Mouse (Mus musculus) c-Kit-positive CD71-negative TER-119-negative erythroid progenitor cells, embryonic 14.5 days (primary cell): ENCODE measurements around the gene Drg1.

ENCODE experiments used
- DNase-seq: peaks from one replicate; pipeline ENCODE4 v3.0.0-alpha.2; 2013; ENCODE audit warnings: low read depth

Gene Drg1

DNA sequence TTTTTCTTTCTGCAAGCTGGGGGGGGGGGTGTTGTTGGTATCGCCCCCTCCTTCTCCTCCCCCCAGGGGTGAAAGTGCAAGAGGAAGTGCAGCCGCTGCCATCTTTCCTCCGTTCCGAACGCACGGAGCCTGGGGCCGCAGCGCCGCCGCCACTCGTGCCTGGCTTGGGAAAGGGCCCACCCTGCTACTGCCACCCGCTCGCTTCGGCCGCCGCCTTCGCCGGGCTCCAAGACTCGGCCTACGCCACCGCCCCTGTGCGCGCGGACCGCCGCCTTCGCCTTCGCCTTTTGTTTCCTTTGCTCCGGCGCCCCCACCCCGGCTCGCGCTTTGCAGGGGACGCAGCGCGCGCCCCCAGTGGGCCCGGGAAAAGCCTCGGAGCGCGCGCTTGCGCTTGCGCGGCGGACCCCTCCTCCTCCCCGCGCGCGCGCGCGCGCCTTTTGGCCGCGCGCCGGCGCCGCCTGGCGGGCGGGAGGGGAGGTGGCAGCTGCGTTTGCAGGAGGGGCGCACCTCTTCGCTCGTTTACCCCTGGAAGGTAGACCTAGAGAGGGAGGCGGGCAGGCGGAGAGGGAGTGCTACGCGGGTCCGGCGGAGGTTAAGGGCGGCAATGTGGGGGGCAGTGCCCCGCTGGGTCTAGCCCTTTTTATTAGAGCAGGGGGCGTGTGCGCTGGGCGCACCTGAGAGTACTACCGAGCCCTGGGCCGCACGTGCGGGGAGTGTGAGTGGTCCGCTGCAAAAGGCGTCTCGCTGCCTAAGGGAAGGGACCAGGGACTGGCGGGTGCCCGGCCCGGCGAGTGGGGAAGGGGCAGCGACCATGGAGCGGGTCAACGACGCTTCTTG lies 23.8 kb upstream of the Drg1 start:
- peak; percentile 66 for DNase-seq

DNA sequence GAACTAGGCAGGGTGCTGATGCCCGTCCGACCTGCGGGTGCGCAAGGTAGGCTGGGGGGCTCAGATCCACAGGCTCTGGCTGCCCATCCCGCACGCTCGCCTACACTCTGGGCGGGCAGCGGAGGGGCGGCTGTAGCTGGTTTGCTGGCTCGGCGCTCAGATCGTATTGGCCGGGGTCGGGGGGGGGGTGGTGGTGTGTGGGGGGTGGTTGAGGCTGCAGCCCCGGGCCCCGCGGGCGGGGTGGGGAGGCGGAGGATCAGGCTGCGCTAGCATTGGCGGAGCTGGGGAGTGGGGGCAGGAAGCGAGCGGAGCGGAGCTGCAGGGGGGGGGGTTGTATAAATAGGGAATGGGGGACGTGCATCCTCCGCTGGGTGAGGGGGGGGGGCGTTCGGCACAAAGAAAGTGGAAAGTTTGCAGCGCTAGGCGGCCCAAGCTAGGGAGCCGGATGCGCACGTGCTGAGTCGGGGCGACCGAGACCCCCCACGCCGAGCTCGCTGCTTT lies 23.1 kb upstream of the Drg1 start:
- no peak for DNase-seq

DNA sequence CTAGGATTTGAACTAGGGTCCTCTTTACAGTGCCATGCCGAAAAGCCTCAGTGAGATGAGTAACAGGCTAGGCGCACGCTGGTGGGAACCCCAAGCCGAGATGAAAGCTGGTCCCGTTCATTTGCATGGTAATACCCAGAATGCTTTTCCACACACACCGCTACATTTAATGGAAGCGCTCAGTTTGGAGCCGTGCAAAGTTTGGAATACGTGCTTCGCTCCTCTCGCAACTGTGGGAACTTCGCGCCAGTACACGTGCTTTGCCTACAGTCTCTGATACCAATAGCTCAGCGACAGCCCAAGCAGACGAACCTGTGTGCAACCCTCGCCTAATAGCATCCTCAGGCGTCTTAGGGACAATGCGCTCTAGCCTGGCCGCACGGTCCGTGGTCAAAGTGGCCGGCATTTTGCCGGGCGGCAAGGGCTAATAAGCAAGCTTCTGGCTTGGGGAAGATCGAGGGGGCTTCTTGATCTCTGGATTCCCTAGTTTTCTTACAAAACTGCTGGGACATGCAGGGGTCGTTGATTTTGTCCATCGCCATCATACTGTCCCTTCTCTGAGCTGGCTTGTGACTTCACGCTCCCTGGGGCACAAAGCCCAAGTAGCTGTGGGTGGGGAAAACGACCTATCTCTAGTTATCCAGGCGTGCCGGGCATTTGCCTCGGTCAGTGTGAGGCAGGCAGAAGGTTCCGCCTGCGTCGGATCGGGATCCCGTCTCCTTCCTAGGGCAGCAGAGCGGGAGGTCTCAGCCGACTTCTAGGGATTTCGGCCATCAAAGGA lies 22.5 kb upstream of the Drg1 start, which contains the start of gene Patz1:
Gene Patz1 (plus strand): TSS at position 354 of the 781 bp plus-strand sequence.
- no peak for DNase-seq

DNA sequence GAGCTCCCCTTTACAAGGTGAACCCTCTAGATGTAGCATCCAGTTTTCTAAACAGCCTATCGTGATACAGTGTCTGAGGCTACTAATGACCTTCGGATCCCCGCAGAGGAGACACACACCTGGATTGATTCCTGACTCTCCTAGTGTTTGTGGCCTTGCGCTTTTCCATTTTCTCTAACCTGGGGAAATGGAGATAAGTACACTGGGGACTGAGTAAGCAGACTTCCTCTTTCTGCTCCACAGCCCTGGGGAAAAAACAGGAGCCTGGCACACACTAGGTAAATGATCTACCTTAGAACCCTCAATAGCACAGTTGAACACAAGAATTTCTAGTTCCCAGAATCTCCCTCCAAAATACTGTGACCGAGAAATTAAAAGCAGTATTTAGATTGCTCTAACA lies 21.7 kb upstream of the Drg1 start:
- no peak for DNase-seq

DNA sequence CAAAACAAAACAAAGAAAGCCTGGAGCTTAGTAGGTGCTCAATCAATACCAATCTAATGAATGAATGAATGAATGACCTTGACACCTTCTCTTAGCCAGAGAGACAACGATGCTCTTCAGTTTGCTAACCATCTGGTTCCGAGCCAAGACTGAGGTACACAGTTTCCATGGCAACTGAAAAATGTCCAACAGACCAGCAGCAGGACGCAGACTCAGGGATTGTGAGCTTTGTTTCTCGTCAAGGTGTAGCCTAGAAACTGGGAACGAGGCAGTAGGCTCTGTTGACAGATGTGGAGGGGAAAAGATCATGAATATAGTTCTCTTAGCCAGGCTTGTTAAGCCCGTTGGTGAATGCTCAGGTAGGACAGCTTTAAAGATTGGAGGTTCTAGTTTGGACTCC lies 20.9 kb upstream of the Drg1 start:
- DNase-seq: no peak

DNA sequence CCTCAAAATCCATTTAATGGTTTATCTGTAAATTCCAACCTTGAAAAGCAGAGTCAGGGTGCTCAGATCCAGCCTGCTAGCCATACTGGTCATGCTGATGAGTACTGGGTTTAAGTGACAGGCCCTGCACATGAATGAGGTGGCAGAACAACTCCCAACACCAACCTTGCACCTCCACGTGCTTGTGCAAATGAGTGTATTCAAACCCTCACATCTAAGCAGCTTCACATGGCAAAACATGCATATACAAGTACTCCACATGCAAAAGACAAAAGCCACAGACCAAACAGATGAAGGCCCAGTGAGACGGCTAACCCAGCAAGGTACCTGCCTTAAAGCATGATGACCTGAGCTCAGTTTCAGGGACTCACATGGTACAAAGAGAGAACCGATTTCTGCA lies 19.7 kb upstream of the Drg1 start:
- DNase-seq: no peak

DNA sequence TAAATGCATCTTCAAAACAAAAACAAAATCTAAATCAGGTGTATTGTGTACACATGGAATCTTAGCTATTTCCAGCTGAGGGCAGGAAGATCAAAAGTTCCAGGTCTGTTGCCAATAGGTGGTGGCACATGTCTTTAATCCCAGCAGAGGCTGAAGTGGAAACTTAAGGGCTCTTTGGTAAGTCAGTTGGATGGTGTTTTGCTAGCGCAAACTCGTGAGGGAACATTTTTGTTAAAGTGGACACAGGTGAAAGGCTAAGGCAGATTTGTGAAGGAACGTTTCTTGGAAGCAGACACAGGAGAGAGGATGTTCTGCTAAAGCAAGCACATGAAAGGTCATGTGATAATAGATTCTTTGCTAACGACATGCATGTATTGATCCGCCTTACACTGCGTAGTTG lies 17.4 kb upstream of the Drg1 start:
- no peak for DNase-seq

DNA sequence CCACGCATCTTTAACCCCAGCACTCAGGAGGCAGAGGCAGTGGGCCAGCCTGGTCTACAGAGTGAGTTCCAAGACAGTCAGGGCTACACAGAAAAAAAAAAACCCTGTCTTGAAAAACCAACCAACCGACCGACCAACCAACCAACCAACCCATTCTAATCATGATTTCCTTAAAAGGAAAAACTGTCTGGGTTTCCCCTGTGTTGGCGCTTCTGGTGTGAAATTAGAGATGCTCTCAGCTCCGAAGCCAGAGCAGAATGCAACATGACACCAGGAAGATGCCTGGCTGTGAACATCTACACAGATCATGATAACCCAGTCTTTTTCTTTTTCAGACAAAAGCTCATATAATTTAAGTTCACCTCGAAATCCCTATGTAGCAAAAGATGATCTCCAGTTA lies 16.7 kb upstream of the Drg1 start:
- DNase-seq: no peak

DNA sequence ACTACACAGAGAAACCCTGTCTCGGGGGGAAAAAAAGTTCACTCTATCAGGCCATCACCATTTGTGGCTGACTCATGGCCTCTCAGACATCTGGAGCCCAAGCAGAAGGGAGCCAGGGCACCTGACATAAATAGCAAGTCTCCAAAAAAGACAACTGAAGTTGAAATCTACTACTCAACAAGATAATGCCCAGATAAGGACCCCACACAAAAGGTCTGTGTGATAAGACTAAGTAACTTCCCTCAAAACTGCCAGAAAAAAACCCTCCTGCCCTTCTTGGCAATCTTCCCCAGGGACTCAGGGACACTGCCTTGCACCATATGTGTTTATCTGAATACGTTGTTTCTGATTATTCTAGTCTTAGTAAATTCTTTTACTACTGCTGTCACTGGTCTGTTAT lies 13.5 kb upstream of the Drg1 start:
- DNase-seq: no peak

DNA sequence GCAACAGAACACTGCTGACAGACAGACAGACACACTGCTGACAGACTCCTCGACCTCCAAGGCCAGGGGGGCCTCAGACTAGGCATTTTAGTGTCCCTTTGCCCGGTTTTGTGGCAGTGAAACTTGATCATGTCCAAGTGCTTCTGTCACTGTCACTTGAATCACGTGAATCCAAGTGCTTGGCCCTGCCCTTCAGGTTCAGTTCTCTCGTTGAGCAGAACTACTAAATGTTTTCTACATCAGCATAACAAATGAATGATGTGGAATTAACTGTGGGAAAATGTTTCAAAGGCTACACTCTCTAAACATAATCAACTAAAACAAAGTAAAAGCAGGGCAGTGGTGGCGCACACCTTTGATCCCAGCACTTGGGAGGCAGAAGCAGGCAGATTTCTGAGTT lies 12.1 kb upstream of the Drg1 start:
- no peak for DNase-seq

DNA sequence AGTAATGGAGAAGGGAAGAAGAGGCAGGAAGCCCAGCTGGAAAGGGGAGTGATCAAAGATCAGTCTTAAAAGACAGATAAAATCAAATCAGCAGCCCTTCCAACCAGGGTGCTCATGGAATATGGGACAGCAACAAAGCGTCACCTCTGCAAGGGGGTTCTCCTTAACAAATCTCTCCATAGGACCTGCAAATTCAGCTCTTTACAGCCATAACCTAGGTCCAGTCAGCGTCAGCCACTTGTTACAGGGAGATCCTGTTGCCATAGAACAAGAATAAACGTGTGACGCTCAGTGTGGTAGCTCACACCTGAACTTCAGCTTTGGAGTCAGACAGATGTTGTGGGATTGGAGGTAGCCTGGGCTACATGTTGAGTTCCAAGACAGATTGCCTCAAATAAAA lies 3.0 kb upstream of the Drg1 start:
- no peak for DNase-seq

DNA sequence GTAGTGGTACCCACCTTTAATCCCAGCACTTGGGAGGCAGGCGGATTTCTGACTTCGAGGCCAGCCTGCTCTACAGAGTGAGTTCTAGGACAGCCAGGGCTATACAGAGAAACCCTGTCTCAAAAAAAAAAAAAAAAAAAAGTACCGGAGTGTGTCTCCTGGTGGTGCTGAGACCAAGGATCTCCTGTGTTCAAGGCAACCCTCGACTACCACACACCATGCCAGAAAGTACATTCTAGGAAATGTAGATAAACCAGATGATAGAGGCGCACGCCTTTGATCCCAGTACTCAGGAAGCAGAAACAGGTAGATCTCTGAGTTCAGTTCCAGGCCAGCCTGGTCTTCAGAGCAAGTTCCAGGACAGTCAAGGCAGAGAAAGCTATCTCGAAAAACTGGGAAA lies 918 bp upstream of the Drg1 start:
- no peak for DNase-seq

DNA sequence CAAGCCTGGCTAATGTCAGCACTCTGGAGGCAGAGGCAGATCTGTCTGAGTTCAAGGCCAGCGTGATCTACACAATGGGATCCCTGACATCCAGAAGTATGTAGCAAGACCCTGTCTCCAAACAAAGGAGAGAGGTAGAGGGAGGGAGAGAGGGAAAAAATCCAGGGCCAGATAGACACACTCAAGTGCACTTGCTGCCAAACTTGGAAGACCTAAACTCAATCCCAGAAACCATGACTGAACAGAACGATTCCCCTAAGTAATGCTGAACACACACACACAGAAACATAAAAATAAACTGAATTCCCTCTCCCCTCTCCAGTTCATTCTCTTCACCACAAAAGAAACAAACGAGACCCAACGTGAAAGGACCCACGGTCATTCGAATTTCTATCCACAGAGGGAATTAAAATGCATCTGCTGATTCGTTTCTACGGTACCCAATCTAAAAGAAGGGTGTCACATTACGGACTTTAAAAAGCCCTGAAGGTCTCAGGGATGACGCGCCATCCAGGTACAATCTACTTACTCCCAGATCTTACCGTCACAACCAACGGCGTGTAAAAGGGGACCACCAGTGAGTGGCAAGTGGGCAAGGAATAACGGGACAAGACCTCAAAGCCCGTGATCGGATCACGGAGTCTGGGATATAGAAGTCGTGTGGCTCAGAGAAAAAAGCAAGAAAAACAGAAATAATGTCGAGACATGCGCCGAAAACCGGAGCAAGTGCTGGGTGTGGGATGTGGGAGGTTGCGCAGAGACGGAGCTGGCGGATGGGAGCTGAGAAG lies 730 bp downstream of the Drg1 start:
- DNase-seq: no peak

DNA sequence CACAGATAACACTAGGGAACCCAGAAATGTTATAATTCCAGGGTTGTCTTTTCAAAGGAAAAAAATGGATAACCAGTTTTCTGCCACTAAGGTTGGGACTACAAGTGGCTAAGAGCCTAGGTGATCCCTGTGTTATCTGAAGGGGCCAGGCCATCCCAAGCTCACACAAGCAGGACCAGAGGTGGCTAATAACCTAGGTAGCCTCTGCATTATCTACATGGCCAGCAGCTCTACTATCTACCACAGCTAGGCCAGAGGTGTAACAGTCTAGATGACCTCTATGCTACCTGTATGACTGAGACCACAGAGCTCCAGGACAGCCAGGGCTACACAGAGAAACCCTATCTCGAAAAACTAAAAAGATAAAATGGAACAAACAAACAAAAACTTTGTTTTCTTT lies 6.7 kb downstream of the Drg1 start:
- DNase-seq: no peak

DNA sequence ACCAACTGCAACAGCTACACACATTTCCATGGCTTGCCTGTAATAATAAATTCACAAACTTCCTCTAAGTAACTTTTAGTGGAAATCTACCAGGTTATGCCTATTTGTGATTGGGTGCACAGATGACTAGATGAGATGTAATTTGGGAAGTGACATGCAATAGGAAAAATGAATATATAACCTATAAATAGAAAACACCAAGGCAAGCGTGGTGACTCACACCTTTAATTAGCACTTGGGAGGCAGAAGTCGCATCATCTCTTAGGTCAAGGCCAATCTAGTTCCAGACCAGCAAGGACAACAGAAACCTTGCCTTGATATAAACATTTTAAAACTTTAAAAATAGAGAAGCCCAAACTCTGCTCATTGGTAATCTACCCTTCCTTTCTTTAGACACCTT lies 18.8 kb downstream of the Drg1 start:
- DNase-seq: no peak

DNA sequence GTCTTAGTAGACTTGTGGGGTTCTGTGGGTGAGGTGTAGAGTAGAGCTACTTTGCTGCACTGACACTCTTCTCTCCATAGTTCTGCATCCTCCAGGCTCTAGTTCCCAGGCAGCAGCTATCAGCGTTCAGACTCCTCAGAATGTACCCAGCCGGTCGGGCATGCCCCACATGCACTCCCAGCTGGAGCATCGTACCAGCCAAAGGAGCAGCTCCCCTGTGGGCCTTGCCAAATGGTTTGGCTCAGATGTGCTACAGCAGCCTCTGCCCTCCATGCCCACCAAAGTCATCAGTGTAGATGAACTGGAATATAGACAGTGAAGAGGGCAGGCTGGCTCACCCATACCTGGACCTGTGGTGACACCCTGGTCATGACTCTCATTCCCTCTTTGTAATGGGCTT lies 22.4 kb downstream of the Drg1 start:
- no peak for DNase-seq

DNA sequence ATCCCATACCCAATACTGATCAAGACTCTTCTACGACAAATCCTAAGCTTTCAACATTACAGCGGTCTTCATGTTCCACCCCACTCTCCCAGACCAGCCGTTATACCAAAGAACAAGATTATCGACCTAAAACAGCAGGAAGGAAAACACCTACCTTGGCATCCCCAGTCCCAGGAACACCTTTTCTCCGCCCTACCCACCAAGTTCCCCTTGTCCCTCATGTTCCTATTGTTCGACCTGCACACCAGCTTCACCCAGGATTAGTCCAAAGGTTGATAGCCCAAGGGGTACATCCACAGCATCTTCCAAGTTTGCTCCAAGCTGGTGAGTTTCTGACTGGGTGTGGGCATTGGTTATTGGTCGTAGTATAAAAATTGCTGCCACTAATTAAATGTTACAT lies 23.8 kb downstream of the Drg1 start:
- DNase-seq: no peak

DNA sequence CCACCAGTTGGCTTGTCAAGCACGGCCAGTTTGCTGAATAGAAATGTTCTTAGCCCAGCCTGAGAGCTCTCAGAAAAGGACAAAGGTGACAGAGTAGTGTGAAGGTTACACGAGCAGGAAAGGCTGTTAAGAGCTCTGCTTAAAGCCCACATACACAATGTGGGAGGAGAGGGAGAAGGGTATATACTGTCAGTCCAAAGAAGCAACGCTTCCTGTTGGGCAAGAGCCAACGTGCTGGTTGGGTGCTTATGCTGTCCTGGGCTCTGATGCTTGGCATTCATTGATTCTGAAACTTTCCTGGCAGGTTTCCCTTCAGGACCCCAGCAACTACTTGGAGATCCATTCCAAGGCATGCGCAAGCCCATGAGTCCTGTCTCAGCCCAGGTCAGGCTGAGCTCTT lies 30.9 kb downstream of the Drg1 start:
- no peak for DNase-seq

DNA sequence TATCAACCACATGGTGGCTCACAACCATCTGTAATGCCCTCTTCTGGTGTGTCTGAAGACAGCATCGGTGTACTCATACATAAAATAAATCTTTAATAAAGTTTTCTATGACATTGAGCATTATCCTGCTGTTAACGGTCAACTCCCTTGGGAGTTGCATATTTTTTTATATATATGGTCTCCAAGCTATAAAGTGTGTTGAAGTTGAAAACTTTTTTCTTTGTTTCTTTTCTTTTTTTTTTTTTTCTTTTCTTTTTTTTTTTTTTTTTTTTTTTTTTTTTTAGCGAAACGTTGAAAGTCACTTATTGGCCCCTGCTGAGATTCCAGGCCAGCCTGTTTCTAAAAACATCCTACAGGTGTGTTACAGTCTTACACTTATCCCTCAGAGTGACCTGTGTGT lies 32.5 kb downstream of the Drg1 start:
- no peak for DNase-seq

DNA sequence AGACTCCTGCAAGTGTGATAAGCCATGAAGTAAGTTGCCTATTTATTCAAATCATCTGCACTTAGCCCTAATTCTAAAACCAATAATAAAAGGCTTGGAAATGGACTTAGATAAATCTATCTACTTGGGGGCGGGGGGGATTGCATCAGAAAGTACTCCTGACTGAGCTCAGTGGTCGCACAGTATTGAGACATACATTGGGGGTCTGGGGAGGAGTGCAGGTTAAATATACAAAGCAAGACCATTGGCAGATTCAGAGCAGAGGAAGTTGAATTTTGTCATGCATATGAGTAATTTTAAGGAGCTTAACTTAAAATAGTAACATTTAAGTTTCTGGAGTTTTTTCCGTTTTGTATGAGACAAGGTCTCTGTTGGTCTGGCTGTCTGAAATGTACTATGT lies 34.0 kb downstream of the Drg1 start:
- DNase-seq: no peak

DNA sequence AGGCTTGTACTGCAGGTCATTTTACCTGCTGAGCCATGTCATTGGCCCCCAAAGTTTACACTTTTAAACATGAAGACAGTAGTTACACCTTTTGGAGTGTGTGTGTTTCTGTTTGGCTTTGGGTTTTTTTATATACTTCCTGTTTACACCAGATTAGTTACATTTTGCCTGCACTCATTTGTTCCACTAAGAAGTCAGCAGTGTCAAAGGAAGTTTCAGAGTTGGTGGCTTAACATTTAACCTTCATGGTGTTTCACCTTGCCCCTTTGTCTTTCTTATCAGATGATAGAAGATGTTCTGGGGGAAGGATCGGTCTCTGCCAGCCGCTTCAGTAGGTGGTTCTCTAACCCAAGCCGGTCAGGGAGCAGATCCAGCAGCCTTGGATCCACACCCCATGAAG lies 39.1 kb downstream of the Drg1 start:
- DNase-seq: no peak

DNA sequence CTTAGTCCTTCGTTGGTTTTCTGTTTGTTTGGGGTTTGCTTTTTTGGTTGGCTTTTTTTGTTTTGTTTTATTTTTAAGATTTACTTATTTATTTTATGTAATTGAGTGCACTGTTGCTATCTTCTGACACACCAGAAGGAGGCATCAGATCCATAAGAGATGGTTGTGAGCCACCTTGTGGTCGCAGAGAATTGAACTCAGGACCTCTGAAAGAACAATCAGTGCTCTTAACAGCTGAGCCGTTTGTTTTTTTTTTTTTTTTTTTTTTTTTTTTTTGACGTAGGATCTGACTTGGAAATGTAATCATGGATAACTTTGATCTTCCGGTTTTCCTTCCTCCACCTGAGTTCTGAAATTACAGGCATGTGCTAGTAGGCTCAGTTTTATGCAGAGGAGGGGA lies 43.1 kb downstream of the Drg1 start:
- no peak for DNase-seq

DNA sequence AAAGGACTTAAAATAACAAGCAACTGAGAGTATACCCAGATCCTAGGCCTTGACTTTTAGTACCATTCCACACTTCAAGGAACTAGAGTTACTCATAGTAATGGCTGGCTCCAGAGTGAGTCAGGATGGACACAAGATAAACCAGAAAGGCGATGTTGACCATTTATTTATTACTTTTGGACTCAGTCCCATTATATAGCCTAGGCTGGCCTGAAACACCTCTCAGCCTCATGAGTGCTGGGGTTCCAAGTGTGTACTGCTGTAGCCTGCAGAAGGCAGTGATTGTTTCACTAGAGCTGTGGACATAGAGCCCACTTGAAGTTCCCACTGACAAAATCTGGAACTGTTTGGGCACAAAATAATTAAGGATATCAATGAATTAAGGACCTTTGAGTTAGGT lies 53.7 kb downstream of the Drg1 start:
- no peak for DNase-seq
